Comparison of ENCODE assay signal across 29 mouse cellular contexts in the genomic region with DNA sequence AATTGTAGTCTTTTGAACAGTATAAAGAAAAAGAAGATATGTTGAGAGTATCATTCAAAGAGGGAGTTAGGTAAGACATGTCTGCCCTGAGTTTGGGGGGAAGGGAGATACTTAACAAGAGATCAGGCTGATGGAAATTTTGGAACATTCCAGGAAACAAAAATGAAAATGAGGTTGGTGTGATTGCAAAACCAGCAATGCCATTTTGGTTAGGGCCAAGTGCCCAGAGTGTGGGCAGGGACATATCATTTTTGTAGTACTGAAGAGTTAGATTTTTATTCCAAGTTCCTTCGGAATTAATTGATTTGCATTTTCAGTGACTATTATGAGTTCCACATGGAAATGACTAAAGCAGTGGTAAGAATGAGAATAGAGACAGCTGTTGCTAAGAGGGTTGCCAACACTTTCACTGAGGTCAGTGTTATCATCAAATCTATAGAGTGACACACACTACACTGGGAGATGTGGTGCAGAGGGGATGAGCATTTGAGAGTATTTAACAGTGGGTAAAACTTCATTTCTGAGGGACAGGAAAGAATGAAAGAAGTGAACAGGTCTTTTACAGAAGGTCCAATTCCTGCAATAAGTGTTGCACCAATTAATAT.
"Had no signal": no experiment of that assay in that cellular context is flagged by ENCODE, and none has a peak within 500 bp of the region (broad histone marks: within the 10 kb centered on the region; RNA-seq: fewer than 3 reads in every experiment).

No protein-coding gene starts in this region.

- H3K4me2 ChIP-seq: heart, embryonic 11.5 days; heart, embryonic 13.5 days; heart, embryonic 15.5 days; hindbrain, embryonic 12.5 days; hindbrain, embryonic 14.5 days; intestine, embryonic 15.5 days; limb, embryonic 13.5 days; limb, embryonic 15.5 days; liver, embryonic 12.5 days had no signal

- H3K4me1 ChIP-seq: hindbrain, embryonic 10.5 days; hindbrain, embryonic 12.5 days; intestine, embryonic 15.5 days; limb, embryonic 13.5 days; limb, embryonic 15.5 days; liver, embryonic 12.5 days had no signal

- H3K9me3 ChIP-seq: heart, embryonic 13.5 days; heart, embryonic 15.5 days; hindbrain, embryonic 10.5 days; hindbrain, embryonic 12.5 days; intestine, embryonic 15.5 days; limb, embryonic 13.5 days; limb, embryonic 15.5 days; liver, embryonic 12.5 days had no signal

- H3K4me3 ChIP-seq: gastrocnemius, adult 2 months; heart, adult 2 months; heart, embryonic 13.5 days; heart, embryonic 15.5 days; hindbrain, embryonic 10.5 days; hindbrain, embryonic 12.5 days; intestine, embryonic 15.5 days; layer of hippocampus, adult 2 months; limb, embryonic 13.5 days; limb, embryonic 15.5 days; liver, embryonic 12.5 days had no signal

- ATAC-seq: hindbrain, embryonic 16.5 days; inflammation-experienced regulatory T-cells, adult 6 months; intestine, embryonic 15.5 days; intestine, postnatal 0 days; liver, embryonic 12.5 days had no signal

- H3K9ac ChIP-seq: heart, embryonic 13.5 days; heart, embryonic 15.5 days; hindbrain, embryonic 12.5 days; hindbrain, embryonic 14.5 days; intestine, embryonic 15.5 days; limb, embryonic 13.5 days; limb, embryonic 15.5 days; liver, embryonic 12.5 days; liver, embryonic 14.5 days had no signal

- H3K27me3 ChIP-seq: heart, embryonic 13.5 days; heart, embryonic 15.5 days; hindbrain, embryonic 12.5 days; intestine, embryonic 15.5 days; limb, embryonic 13.5 days; limb, embryonic 15.5 days; liver, embryonic 12.5 days had no signal

- H3K27ac ChIP-seq: gastrocnemius, adult 2 months; heart, adult 2 months; heart, embryonic 13.5 days; heart, embryonic 15.5 days; hindbrain, embryonic 10.5 days; hindbrain, embryonic 12.5 days; hindbrain, embryonic 14.5 days; intestine, embryonic 15.5 days; layer of hippocampus, adult 2 months; limb, embryonic 13.5 days; limb, embryonic 15.5 days; liver, embryonic 12.5 days; liver, embryonic 14.5 days had no signal

- H3K36me3 ChIP-seq: heart, embryonic 13.5 days; heart, embryonic 15.5 days; hindbrain, embryonic 10.5 days; hindbrain, embryonic 12.5 days; intestine, embryonic 15.5 days; limb, embryonic 13.5 days; limb, embryonic 15.5 days; liver, embryonic 12.5 days had no signal

- DNase-seq: gastrocnemius, adult 2 months; gastrocnemius, postnatal 10 days; gastrocnemius, postnatal 36 days; heart, adult 11 months; heart, adult 2 months; heart, postnatal 14 days; heart, postnatal 4 days; kidney, adult 18-20 months; kidney, adult 8-10 months; kidney, postnatal 10 days; kidney, postnatal 25 days; kidney, postnatal 4 days; layer of hippocampus, postnatal 36 days; left cerebral cortex, postnatal 4 days had no signal
